Mouse (Mus musculus) forebrain, embryonic 16.5 days (tissue): ENCODE data around the gene Fhad1. TPM values are rescaled to one million over a fixed set of nuclear protein-coding genes. Genes with fewer than 3 reads are reported as not detected.

ENCODE experiments used
- ATAC-seq: fragments of 200-750 bp; cut with Nextera tagmentation; 2 replicates; pipeline ENCODE4 v1.8.0; 2017; ENCODE audit warnings: mild to moderate bottlenecking, moderate library complexity
- H3K27ac ChIP-seq: fragments of 300-500 bp; sonication (generic); 2 replicates; pipeline ENCODE4 v1.5.1; 2014; ENCODE audit warnings: low read length, control low read depth
- H3K27me3 ChIP-seq: fragments of 300-500 bp; sonication (generic); replicated peaks from 2 replicates; pipeline ENCODE4 v1.6.1; 2014; ENCODE audit warnings: low read length; ENCODE audit not compliant: control insufficient read depth, insufficient read depth
- H3K36me3 ChIP-seq: fragments of 300-500 bp; sonication (generic); 2 replicates; pipeline ENCODE4 v1.6.1; 2014; ENCODE audit not compliant: control insufficient read depth, insufficient read depth
- H3K4me1 ChIP-seq: fragments of 300-500 bp; sonication (generic); replicated peaks from 2 replicates; pipeline ENCODE4 v1.6.1; 2014; ENCODE audit warnings: low read length; ENCODE audit not compliant: control insufficient read depth, insufficient read depth
- H3K4me2 ChIP-seq: fragments of 300-500 bp; sonication (generic); 2 replicates; pipeline ENCODE4 v1.6.1; 2014; ENCODE audit warnings: mild to moderate bottlenecking, low read length, control low read depth
- H3K4me3 ChIP-seq: fragments of 300-500 bp; sonication (generic); replicated peaks from 2 replicates; pipeline ENCODE4 v1.5.1; 2014; ENCODE audit warnings: mild to moderate bottlenecking, low read length, control low read depth
- H3K9ac ChIP-seq: fragments of 300-500 bp; sonication (generic); replicated peaks from 2 replicates; pipeline ENCODE4 v1.6.1; 2014; ENCODE audit warnings: low read depth, low read length, control low read depth
- H3K9me3 ChIP-seq: fragments of 300-500 bp; sonication (generic); 2 replicates; pipeline ENCODE4 v1.6.1; 2016; ENCODE audit warnings: low read length; ENCODE audit not compliant: control insufficient read depth
- WGBS: fragments of 180-500 bp; shearing (Covaris S2); extraction: QIAGEN DNeasy Blood & Tissue Kit; methylation state at CpG from one replicate; pipeline ENCODE4 v1.1.7; 2014; 5-methylcytosine and 5-hydroxymethylcytosine counted together
- polyA plus RNA-seq: library from polyadenylated mRNA; unstranded; fragments of >200 nt; fragmentation: Nextera tagmentation; extraction: Ambion mirVana; gene quantifications from 2 replicates; pipeline ENCODE4 v1.2.1, GENCODE M21; 2015

Fhad1 gene
- polyA plus RNA-seq, 1 experiment from 2014 or later = 1.8 TPM

DNA sequence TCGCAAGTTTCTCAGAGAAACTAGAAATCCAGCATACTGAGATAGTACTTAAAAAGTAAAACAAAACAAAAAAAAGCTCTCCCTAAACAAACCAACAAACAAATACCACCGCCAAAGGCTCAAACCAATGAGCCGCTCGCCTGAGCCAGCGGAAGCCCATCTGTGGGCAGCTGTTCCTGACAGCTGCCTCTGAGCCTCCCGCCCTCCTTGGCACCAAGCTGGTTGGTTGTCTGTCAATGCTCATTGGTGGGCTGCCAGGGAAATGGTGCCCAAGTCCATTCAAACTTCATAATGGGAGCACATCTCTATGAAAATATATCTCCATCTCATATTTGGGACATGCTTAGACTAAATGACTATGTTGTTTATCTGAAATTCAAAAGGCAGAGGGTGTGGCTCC lies 117.7 kb downstream of the Fhad1 start:
- H3K27me3 ChIP-seq = no peaks in the 10 kb centered on the region
- 39% methylated on average over 6 of the region's 6 CpGs for WGBS
- H3K27ac ChIP-seq = peak overlapping the region; percentile 16; the same call in 1 of the 2 replicates
- no peaks in the 10 kb centered on the region for H3K9me3 ChIP-seq
- H3K36me3 ChIP-seq = no peaks in the 10 kb centered on the region
- peaks cover 44% of the 10 kb centered on the region for H3K4me1 ChIP-seq
- ATAC-seq = peak; percentile 27; the same call in 1 of the 2 replicates
- no peak overlapping the region for H3K4me2 ChIP-seq
- H3K9ac ChIP-seq = no peak overlapping the region
- no peak overlapping the region for H3K4me3 ChIP-seq

DNA sequence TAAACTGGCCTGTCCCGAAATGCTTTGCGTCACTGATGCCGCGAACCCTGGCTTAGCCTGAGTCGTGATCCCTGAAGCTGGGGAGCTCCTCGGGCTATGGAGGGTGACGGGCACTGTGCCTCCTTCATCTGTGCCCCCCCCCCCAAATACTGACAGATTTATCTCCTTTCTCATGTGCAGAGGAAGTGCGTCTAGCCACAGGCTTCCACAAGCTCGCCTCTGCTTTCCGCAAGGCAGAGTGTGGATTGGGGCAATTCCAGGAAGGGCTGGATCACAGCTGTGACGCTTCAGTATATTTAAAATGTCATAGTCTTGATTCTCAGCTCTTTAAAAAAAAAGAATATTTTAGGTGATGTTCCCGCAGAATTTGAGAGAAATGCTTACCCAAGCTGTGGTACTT lies 119.1 kb downstream of the Fhad1 start:
- Histone ChIP-seq H3K36me3 (no peaks in the 10 kb centered on the region), H3K27me3 (no peaks in the 10 kb centered on the region), H3K4me2 (no peak overlapping the region), H3K9ac (no peak overlapping the region), H3K4me3 (no peak overlapping the region), H3K27ac (no peak overlapping the region), H3K9me3 (no peaks in the 10 kb centered on the region), H3K4me1 (peaks cover 31% of the 10 kb centered on the region)
- no peak for ATAC-seq
- 78% methylated on average over 12 of the region's 12 CpGs for WGBS

DNA sequence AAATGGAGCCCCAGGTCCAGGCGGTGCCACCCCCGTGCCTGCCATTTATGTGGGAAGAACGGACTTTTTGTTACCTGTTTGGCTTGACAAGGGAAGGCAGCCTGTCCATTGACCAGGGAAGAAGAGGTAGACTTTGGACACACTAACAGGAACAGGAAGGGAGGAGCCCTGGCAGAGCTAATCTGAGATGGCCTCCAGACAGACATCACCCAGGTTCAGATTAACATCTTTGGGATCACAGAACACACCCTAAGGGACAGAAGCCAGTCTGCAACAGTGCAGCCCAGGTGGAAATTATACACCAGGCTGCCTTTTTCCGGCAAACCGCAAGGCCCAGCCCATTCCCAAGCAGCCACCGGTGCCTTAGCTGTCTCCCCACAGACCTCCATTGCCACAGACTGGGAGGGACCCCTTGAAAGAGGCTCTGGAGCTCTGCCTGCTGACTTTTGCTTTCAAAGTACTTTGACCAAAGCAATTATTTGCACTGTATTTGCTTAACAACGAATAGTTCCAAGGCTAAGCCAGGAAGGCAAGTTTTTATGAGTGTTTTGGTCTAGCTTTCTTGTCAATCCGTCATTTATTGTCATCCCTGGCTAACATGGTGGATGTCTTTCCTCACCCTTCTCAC lies 121.6 kb downstream of the Fhad1 start:
- H3K4me3 ChIP-seq = no peak overlapping the region
- H3K27me3 ChIP-seq = no peaks in the 10 kb centered on the region
- no peak for ATAC-seq
- H3K9me3 ChIP-seq = no peaks in the 10 kb centered on the region
- no peak overlapping the region for H3K9ac ChIP-seq
- WGBS = 89% methylated on average over 8 of the region's 8 CpGs
- no peak overlapping the region for H3K27ac ChIP-seq
- no peaks in the 10 kb centered on the region for H3K36me3 ChIP-seq
- peaks cover 11% of the 10 kb centered on the region for H3K4me1 ChIP-seq
- H3K4me2 ChIP-seq = no peak overlapping the region

DNA sequence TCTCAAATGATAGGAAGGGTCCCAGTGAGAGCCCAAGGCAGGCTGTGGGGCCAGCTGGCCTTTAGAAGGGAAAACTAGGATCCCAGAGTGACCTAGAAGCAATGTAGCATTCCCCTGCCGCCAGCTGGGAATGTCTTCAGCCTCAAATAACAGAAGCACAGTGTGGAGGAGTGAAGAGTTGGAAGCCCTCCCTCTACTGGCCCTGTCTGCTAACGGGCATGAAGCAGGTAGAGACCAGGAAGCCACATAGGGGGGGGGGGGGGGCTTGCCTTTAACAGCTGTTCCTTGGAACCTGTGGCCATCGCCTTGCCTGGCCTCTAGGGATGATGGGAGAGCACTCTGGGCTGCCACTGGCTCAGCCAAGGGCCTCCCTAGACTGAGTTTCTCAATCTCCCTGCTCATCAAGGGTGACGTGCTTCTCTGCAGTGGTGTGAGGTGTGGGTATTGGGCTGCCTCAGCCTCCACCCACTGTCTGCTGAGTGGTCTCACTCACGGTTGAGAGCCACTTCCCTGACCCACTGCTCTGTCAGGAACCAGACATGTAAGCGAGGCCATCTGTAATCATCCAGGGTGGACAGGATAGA lies 128.4 kb downstream of the Fhad1 start:
- ATAC-seq = no peak
- H3K9me3 ChIP-seq = no peaks in the 10 kb centered on the region
- no peaks in the 10 kb centered on the region for H3K36me3 ChIP-seq
- H3K4me1 ChIP-seq = no peaks in the 10 kb centered on the region
- no peak overlapping the region for H3K4me2 ChIP-seq
- H3K9ac ChIP-seq = no peak overlapping the region
- H3K4me3 ChIP-seq = no peak overlapping the region
- H3K27me3 ChIP-seq = no peaks in the 10 kb centered on the region
- no peak overlapping the region for H3K27ac ChIP-seq
- 56% methylated on average over 6 of the region's 6 CpGs for WGBS

DNA sequence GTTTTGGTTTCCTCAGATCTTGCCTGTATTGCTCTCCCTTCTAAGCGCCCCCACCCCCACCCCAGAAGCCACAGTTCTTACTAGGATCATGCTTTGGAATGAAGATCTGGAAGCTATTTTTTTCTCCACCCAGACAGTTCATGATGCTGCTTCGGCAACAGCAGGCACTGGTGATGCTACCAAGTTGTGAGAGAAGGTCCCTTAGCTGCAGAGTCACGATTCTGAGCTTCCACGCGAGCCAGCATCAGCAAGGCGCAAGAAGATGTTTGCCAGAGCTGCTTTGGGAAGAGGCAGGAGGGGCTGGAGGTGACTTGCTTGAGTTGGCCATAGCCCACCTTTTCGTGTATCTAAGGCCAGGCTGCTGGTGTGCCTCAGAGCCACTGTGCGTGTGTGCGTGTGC lies 129.4 kb downstream of the Fhad1 start:
- WGBS = 89% methylated on average over 9 of the region's 9 CpGs

DNA sequence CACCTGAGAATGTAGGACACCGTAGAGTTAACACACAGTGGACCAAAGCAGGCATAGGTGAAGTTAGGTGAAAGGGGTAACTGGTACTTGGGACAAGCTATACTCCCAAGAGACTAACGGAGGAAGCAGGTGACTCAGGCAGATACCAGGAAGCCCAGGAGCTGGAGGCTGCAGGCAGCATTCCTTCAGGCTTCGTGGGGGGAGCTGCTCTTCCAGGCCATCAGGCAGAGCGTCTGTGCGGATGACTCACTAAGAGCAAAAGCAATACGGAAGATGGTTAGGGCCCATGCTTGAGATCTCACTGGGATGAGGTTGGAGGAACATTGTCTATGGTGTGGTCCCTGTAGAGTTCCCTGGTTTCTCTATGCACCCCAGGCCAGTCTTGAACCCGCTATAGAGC lies 132.0 kb downstream of the Fhad1 start:
- H3K4me3 ChIP-seq = no peak overlapping the region

More for the DNA sequence above, 129.4 kb downstream of the Fhad1 start:
- Histone ChIP-seq H3K9me3 (no peaks in the 10 kb centered on the region), H3K27me3 (no peaks in the 10 kb centered on the region), H3K9ac (no peak overlapping the region), H3K36me3 (no peaks in the 10 kb centered on the region), H3K4me2 (no peak overlapping the region), H3K27ac (no peak overlapping the region), H3K4me3 (no peak overlapping the region), H3K4me1 (no peaks in the 10 kb centered on the region)
- no peak for ATAC-seq

DNA sequence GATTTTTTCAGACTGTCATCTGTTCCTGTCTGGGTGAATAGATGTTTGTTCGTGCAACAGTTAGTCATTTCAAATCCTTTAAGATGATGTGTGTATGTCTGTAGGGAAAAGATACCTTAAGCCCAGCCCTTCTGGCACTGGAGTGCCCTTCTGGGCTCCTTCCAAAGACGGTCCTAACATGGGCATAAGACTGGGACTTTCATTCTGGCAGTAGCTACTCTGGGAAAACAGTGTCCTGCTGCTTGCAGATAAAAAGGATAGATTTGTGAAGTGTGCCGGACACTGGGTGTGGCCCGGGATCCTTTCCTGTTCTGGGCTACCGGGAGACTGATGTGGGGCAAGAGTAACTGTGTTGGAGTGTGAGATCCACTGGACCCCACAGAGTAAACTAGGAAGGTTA lies 132.9 kb downstream of the Fhad1 start:
- WGBS = 77% methylated on average over 5 of the region's 5 CpGs
- H3K4me1 ChIP-seq = no peaks in the 10 kb centered on the region

More for the DNA sequence above, 132.0 kb downstream of the Fhad1 start:
- Histone ChIP-seq H3K27me3 (no peaks in the 10 kb centered on the region), H3K4me1 (no peaks in the 10 kb centered on the region), H3K27ac (no peak overlapping the region), H3K4me2 (no peak overlapping the region), H3K9ac (no peak overlapping the region), H3K36me3 (no peaks in the 10 kb centered on the region), H3K9me3 (no peaks in the 10 kb centered on the region)
- 89% methylated on average over 7 of the region's 7 CpGs for WGBS
- no peak for ATAC-seq

DNA sequence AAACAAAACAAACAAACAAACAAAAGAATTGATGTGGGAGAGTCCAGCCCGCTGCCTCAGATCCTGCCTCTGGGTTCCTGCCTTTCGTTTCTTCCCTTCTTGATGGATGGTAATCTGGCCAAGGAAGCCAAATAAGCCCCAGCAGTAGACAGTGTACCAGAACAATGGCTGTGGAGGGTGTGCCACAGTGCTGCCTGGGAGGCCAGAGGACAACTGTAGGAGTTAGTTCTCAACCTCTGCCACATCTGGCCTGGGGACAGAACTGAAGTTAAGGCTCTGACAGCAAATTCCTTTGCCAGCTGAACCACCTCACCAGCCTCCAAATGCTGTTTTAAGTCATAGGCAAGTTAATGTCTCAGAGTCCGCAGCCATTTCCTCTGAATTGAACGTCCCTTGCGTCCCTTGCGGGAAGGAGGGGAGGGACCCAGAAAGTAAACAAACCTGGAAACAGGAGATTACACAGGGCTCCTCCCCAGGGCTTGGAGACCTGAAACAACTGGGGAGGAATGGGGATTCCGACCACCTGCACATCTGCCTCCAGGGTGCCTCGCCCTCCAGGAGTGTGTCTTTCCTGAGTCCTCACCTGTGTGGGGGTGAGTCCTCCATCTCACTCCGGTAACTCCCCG lies 133.5 kb downstream of the Fhad1 start:
- WGBS = 72% methylated on average over 10 of the region's 10 CpGs
- no peak overlapping the region for H3K27ac ChIP-seq
- H3K9ac ChIP-seq = no peak overlapping the region
- no peak overlapping the region for H3K4me3 ChIP-seq
- no peaks in the 10 kb centered on the region for H3K4me1 ChIP-seq
- H3K27me3 ChIP-seq = no peaks in the 10 kb centered on the region
- no peaks in the 10 kb centered on the region for H3K36me3 ChIP-seq
- H3K9me3 ChIP-seq = no peaks in the 10 kb centered on the region
- H3K4me2 ChIP-seq = no peak overlapping the region
- ATAC-seq = no peak

More for the DNA sequence above, 132.9 kb downstream of the Fhad1 start:
- no peak for ATAC-seq
- H3K27ac ChIP-seq = no peak overlapping the region
- no peak overlapping the region for H3K4me3 ChIP-seq
- H3K9ac ChIP-seq = no peak overlapping the region
- no peaks in the 10 kb centered on the region for H3K36me3 ChIP-seq
- H3K27me3 ChIP-seq = no peaks in the 10 kb centered on the region
- no peaks in the 10 kb centered on the region for H3K9me3 ChIP-seq
- no peak overlapping the region for H3K4me2 ChIP-seq

DNA sequence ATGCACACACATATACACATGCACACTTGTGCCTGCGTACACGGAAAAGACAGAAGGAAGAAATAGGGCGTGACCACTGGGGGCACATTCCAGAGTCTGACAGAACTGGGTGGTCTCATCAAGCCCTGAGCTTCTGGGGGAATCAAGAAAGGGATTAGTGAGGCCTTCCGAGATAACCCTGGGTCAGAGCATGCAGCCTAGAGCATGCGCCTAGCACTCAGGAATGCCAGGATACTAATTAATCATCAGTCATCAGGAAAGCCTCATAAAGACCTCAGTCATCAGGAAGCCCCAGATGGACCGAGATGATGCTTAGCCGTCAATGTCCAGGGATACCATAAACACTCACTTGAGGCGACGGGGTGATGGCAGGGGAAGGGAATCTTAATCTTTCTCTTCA lies 135.0 kb downstream of the Fhad1 start:
- peaks cover 8% of the 10 kb centered on the region for H3K4me1 ChIP-seq
- no peak overlapping the region for H3K9ac ChIP-seq
- H3K4me3 ChIP-seq = no peak overlapping the region
- H3K4me2 ChIP-seq = no peak overlapping the region
- ATAC-seq = no peak
- H3K27ac ChIP-seq = no peak overlapping the region
- no peaks in the 10 kb centered on the region for H3K27me3 ChIP-seq
- no peaks in the 10 kb centered on the region for H3K36me3 ChIP-seq
- no peaks in the 10 kb centered on the region for H3K9me3 ChIP-seq
- WGBS = 76% methylated on average over 9 of the region's 9 CpGs
